Comparison of ENCODE assay signal across 8 mouse cellular contexts in genomic region chr7:87113654-87114053, GRCm38 (mm10).
DNase-seq lines count a peak whose midpoint lies in the region; ATAC-seq and TF ChIP-seq lines count a peak whose summit lies in the region.

No protein-coding gene starts in this region.

- H3K9me3 ChIP-seq in forebrain, postnatal 0 days (ENCODE audit: low read length): no peaks in the 10 kb centered on the region

- no peak overlapping the region for H3K4me3 ChIP-seq in forebrain, postnatal 0 days (ENCODE audit: low read depth, low read length)

- no peak overlapping the region for H3K4me2 ChIP-seq in forebrain, postnatal 0 days (ENCODE audit: low read depth)

- ATAC-seq in forebrain, postnatal 0 days: no peak

- WGBS in forebrain, postnatal 0 days: 6% methylated on average over 4 of the region's 4 CpGs

- peak; percentile 3 for DNase-seq in gastrocnemius, adult 18-20 months (ENCODE audit: low spot score)
- no peak for DNase-seq in gastrocnemius, postnatal 25 days
- DNase-seq in 416B (ENCODE audit: low read depth): peak; percentile 58
- DNase-seq in adrenal gland, postnatal 36 days: peak; percentile 33 to 41
- peak; percentile 88 for DNase-seq in forebrain, postnatal 0 days
- DNase-seq in layer of hippocampus, postnatal 36 days: peak; percentile 12
- peak; percentile 87 for DNase-seq in retina, embryonic 14.5 days (ENCODE audit: low spot score)
- DNase-seq in ovary, postnatal 10 days (ENCODE audit: low spot score): no peak

- H3K9ac ChIP-seq in forebrain, postnatal 0 days: no peak overlapping the region

- no peak overlapping the region for H3K27ac ChIP-seq in forebrain, postnatal 0 days (ENCODE audit: low read depth, low read length)

- H3K27me3 ChIP-seq in forebrain, postnatal 0 days (ENCODE audit: insufficient read depth, low read length): no peaks in the 10 kb centered on the region

- TF ChIP-seq CTCF in forebrain, postnatal 0 days (IDR thresholded peaks at IDR 0.05; ENCODE audit: low read depth): peak; percentile 75

- no peaks in the 10 kb centered on the region for H3K36me3 ChIP-seq in forebrain, postnatal 0 days (ENCODE audit: insufficient read depth)

- H3K4me1 ChIP-seq in forebrain, postnatal 0 days (ENCODE audit: insufficient read depth): no peaks in the 10 kb centered on the region

Comparison
In these comparisons a context has a peak if more than half of its experiments do, and no peak if none do; other contexts are left out.
1. DNase-seq: peak in gastrocnemius, adult 18-20 months (single experiment), 416B (single experiment), adrenal gland, postnatal 36 days (2 of 2), forebrain, postnatal 0 days (single experiment), layer of hippocampus, postnatal 36 days (2 of 2) and retina, embryonic 14.5 days (single experiment); none in gastrocnemius, postnatal 25 days (single experiment) and ovary, postnatal 10 days (single experiment).